Mouse (Mus musculus) liver, embryonic 12.5 days (tissue): Measurements from ENCODE around the gene Cacnb2. TPM values are rescaled to one million over a fixed set of nuclear protein-coding genes. Genes with fewer than 3 reads are reported as not detected.

ENCODE experiments used
- polyA plus RNA-seq: library from polyadenylated mRNA; unstranded; fragments of >200 nt; fragmentation: Nextera tagmentation; extraction: Ambion mirVana; gene quantifications from 2 replicates; pipeline ENCODE4 v1.2.1, GENCODE M21; 2016

Gene Cacnb2
- polyA plus RNA-seq, 1 experiment from 2014 or later = 0.39 TPM

Other genes with a start within 250 kb of the Cacnb2 start
- gene Slc39a12, start 214.8 kb upstream of the Cacnb2 start, polyA plus RNA-seq = not detected in 2 replicates